Mouse (Mus musculus) embryonic facial prominence, embryonic 14.5 days (tissue): ENCODE measurements around the gene Riox1. TPM values are rescaled to one million over a fixed set of nuclear protein-coding genes. Genes with fewer than 3 reads are reported as not detected.
A peak's percentile ranks its signal among the peaks of the same experiment; 100 is the strongest.

Source experiments
- ATAC-seq: fragments of 200-750 bp; cut with Nextera tagmentation; 2 replicates; pipeline ENCODE4 v1.8.0; 2017; ENCODE audit warnings: low read depth, moderate number of reproducible peaks, moderate TSS enrichment
- DNase-seq: peaks from one replicate; pipeline ENCODE4 v3.0.0-alpha.2; 2015; ENCODE audit warnings: low spot score
- H3K27ac ChIP-seq: fragments of 300-500 bp; sonication (generic); replicated peaks from 2 replicates; pipeline ENCODE4 v1.5.1; 2014; ENCODE audit warnings: low read depth, mild to moderate bottlenecking, low read length, moderate library complexity
- H3K27me3 ChIP-seq: fragments of 300-500 bp; sonication (generic); replicated peaks from 2 replicates; pipeline ENCODE4 v1.6.1; 2014; ENCODE audit warnings: low read length; ENCODE audit not compliant: control insufficient read depth, insufficient read depth
- H3K36me3 ChIP-seq: fragments of 300-500 bp; sonication (generic); 2 replicates; pipeline ENCODE4 v1.6.1; 2014; ENCODE audit warnings: low read length, mixed read lengths; ENCODE audit not compliant: control insufficient read depth, insufficient read depth
- H3K4me1 ChIP-seq: fragments of 300-500 bp; sonication (generic); 2 replicates; pipeline ENCODE4 v1.6.1; 2014; ENCODE audit warnings: antibody characterized with exemption, low read length; ENCODE audit not compliant: control insufficient read depth, insufficient read depth
- H3K4me2 ChIP-seq: fragments of 300-500 bp; sonication (generic); 2 replicates; pipeline ENCODE4 v1.6.1; 2014; ENCODE audit warnings: low read depth, mild to moderate bottlenecking, low read length, moderate library complexity, mixed read lengths
- H3K4me3 ChIP-seq: fragments of 300-500 bp; sonication (generic); 2 replicates; pipeline ENCODE4 v1.5.1; 2014; ENCODE audit warnings: low read depth, mild to moderate bottlenecking, low read length
- H3K9ac ChIP-seq: fragments of 300-500 bp; sonication (generic); 2 replicates; pipeline ENCODE4 v1.6.1; 2014; ENCODE audit warnings: low read depth, mild to moderate bottlenecking, low read length, moderate library complexity, mixed read lengths
- H3K9me3 ChIP-seq: fragments of 300-500 bp; sonication (generic); 2 replicates; pipeline ENCODE4 v1.6.1; 2016; ENCODE audit warnings: low read length; ENCODE audit not compliant: control insufficient read depth
- WGBS: fragments of 180-500 bp; shearing (Covaris S2); extraction: QIAGEN DNeasy Blood & Tissue Kit; methylation state at CpG from one replicate; pipeline ENCODE4 v1.1.7; 2014; 5-methylcytosine and 5-hydroxymethylcytosine counted together
- polyA plus RNA-seq: library from polyadenylated mRNA; unstranded; fragments of >200 nt; fragmentation: Nextera tagmentation; extraction: Ambion mirVana; gene quantifications from 2 replicates; pipeline ENCODE4 v1.2.1, GENCODE M21; 2014

The Riox1 gene
- polyA plus RNA-seq, 1 experiment from 2014 or later = 11.8 TPM

DNA sequence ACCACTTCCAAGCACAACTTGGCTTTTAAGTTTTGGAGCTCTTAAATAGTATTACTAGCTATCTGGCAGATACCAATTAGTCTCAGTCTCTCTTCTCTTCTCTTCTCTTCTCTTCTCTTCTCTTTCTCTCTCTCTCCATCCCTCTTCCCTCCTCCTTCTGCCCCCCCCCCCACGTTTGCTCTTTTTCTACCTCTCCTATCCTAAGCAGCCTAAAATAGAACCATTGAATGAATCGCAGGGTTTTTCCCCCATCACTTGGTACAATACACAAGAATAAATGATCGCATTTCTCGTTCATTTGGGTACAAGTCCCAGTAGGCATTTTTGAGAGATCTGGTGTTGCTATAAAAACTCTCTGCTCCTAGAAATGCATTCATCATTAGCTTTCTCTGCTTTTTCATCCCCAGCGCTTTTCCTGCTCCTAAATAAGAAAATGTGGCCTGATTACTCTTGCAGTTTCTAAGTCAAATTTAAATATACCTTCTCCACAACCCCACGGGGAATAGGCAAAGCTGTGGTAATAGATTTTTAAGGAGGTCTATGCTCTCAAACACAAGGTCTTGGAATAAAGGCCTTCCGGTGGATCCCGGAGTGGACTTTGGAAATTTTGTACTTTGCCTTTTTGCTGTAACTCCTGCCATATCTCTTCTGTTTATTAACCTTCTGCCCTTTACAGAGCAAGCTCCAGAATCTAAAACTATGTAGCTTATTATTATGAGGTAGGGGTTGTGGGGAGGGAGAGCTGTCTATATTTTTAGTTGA lies 27.5 kb upstream of the Riox1 start:
- WGBS = 32% methylated on average over 8 of the region's 8 CpGs
- peak overlapping the region; percentile 76 for H3K27ac ChIP-seq

DNA sequence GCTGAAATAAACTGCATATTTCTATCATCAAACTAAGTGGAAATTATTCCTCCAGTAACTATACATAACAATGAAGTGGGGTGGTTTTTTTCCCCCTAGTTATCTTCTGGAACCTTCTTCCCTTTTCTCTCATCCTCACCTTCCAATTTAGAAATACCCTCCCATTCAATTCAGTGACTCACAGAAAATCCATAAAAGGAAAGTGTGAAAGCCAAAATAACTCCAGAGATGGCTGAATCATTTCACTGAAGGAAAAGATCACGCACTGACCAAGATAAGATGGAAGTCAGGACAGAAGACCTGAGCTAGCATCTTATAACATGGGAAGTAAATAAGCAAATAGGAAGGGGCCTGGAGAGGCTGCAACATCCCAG lies 26.9 kb upstream of the Riox1 start:
- Histone ChIP-seq H3K27me3 (no peaks in the 10 kb centered on the region), H3K4me2 (peak overlapping the region; percentile 69; the same call in 1 of the 2 replicates), H3K27ac (no peak overlapping the region), H3K9ac (no peak overlapping the region), H3K36me3 (no peaks in the 10 kb centered on the region), H3K4me1 (peaks cover 11% of the 10 kb centered on the region), H3K9me3 (no peaks in the 10 kb centered on the region), H3K4me3 (no peak overlapping the region)
- WGBS = 88% methylated on average over 1 of the region's 1 CpGs
- no peak for DNase-seq
- no peak for ATAC-seq

More for the DNA sequence above, 27.5 kb upstream of the Riox1 start:
- Histone ChIP-seq H3K36me3 (no peaks in the 10 kb centered on the region), H3K4me2 (peak overlapping the region; percentile 69), H3K4me3 (peak overlapping the region; percentile 94), H3K4me1 (peaks cover 11% of the 10 kb centered on the region), H3K27me3 (no peaks in the 10 kb centered on the region), H3K9ac (peak overlapping the region; percentile 61), H3K9me3 (no peaks in the 10 kb centered on the region)
- DNase-seq (no peak), ATAC-seq (no peak)

GRCm38 (mm10) chr12:83924332-83924731 lies 26.1 kb upstream of the Riox1 start:
- no peak overlapping the region for H3K4me2 ChIP-seq
- ATAC-seq (no peak), DNase-seq (no peak)
- H3K27ac ChIP-seq = no peak overlapping the region
- WGBS = 42% methylated on average over 3 of the region's 3 CpGs
- no peak overlapping the region for H3K4me3 ChIP-seq
- H3K9ac ChIP-seq = no peak overlapping the region
- H3K9me3 ChIP-seq = no peaks in the 10 kb centered on the region
- peaks cover 11% of the 10 kb centered on the region for H3K4me1 ChIP-seq
- no peaks in the 10 kb centered on the region for H3K36me3 ChIP-seq
- no peaks in the 10 kb centered on the region for H3K27me3 ChIP-seq

DNA sequence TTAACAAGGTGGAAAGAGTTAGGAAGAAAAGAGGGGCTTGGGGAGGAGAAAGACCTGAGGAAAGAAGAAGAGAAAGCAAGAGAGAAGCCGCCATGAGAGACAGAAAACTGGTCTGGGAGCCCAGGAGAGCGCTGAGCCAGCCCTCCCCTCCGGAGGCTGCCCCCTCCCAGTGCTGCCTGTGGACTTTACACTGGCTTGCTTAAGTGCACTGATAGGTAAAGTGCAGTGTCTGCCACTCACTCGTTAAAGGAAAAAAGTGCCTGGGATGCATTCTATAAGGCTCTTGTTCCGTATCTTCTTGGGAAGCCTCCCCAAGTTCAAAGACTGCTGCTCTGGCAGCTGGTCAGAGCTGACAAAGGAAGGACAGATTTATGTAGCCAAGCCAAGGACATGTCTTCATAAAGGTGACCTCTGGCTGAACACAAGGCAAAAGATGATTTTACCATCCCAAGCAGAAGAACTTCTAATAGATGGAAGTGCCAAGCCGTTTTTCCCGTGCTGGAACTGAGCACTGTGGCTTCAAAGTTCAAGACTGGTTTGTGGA lies 25.2 kb upstream of the Riox1 start:
- WGBS = 63% methylated on average over 7 of the region's 7 CpGs
- no peaks in the 10 kb centered on the region for H3K36me3 ChIP-seq

DNA sequence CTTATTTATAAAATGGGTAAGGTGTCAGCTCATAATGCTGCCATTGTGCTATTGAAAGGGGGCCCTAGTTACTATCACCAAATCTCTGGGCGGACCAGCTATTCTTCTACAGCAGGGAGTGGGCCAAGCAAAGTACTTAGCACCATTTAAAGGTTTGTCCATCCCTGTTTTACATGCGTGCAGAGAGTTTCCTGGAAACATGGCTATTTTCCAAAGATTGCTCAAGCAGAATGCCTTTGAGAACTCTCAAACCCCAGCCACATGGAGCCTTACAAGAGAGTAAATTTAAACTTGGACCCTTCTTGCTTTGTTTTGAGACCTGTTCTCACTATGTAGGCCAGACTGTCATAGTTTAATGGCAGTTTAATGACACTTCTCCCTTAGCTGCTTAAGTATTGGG lies 24.3 kb upstream of the Riox1 start:
- no peak overlapping the region for H3K9ac ChIP-seq
- ATAC-seq (no peak), DNase-seq (no peak)
- H3K4me3 ChIP-seq = no peak overlapping the region
- H3K27ac ChIP-seq = no peak overlapping the region
- H3K4me2 ChIP-seq = no peak overlapping the region
- no peaks in the 10 kb centered on the region for H3K27me3 ChIP-seq
- no peaks in the 10 kb centered on the region for H3K36me3 ChIP-seq
- no peaks in the 10 kb centered on the region for H3K9me3 ChIP-seq
- H3K4me1 ChIP-seq = 0 out of 2 replicates have a peak, but pooled peaks cover 3% of the 10 kb centered on the region
- WGBS = 62% methylated on average over 2 of the region's 2 CpGs

More for the DNA sequence above, 25.2 kb upstream of the Riox1 start:
- no peak overlapping the region for H3K4me3 ChIP-seq
- no peak for ATAC-seq
- no peak for DNase-seq
- no peaks in the 10 kb centered on the region for H3K27me3 ChIP-seq
- no peaks in the 10 kb centered on the region for H3K9me3 ChIP-seq
- no peak overlapping the region for H3K9ac ChIP-seq
- peaks cover 7% of the 10 kb centered on the region for H3K4me1 ChIP-seq
- no peak overlapping the region for H3K27ac ChIP-seq
- no peak overlapping the region for H3K4me2 ChIP-seq

GRCm38 (mm10) chr12:83927747-83928146 lies 22.7 kb upstream of the Riox1 start:
- no peak overlapping the region for H3K4me2 ChIP-seq
- no peak overlapping the region for H3K27ac ChIP-seq
- H3K9me3 ChIP-seq = no peaks in the 10 kb centered on the region
- H3K27me3 ChIP-seq = no peaks in the 10 kb centered on the region
- DNase-seq (no peak), ATAC-seq (no peak)
- WGBS = 79% methylated on average over 4 of the region's 4 CpGs
- H3K4me3 ChIP-seq = no peak overlapping the region
- no peak overlapping the region for H3K9ac ChIP-seq
- H3K36me3 ChIP-seq = no peaks in the 10 kb centered on the region
- 0 out of 2 replicates have a peak, but pooled peaks cover 3% of the 10 kb centered on the region for H3K4me1 ChIP-seq

DNA sequence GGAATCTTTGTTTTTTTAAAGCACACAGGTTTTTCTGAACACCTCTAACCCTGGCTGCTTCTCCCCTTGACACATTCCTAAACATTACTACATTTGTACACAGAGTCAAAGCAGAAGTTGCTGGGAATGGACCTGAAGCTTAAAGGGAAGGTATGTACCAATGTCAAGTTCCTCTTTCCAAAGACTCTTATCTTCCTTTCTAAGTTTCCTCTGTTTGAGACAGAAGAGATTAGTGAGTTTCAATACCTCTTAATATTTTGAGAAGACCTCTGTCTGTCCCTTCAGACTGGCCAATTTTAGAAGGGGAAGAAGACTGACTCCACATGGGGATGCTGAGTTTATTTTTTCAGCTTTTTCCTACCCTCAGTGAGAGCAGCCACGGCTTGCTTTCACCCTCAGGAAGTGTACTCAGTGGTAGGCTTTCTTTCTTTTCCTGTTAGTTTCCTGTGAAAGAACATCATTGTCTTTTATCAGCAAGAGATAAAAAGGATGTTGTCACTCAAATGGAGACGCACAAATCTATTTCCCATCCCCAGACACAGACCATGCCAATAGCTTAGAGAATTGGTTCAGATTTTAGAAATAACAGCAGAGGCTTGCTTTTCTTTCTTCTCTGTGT lies 21.1 kb upstream of the Riox1 start:
- no peak overlapping the region for H3K4me3 ChIP-seq
- H3K4me1 ChIP-seq = 0 out of 2 replicates have a peak, but pooled peaks cover 2% of the 10 kb centered on the region
- H3K27me3 ChIP-seq = no peaks in the 10 kb centered on the region
- no peak for ATAC-seq
- H3K4me2 ChIP-seq = no peak overlapping the region
- H3K9me3 ChIP-seq = no peaks in the 10 kb centered on the region
- no peak for DNase-seq
- no peak overlapping the region for H3K27ac ChIP-seq
- H3K36me3 ChIP-seq = no peaks in the 10 kb centered on the region
- WGBS = 27% methylated on average over 2 of the region's 2 CpGs
- no peak overlapping the region for H3K9ac ChIP-seq

- Histone ChIP-seq H3K9me3 (no peaks in the 10 kb centered on the region), H3K4me2 (no peak overlapping the region), H3K4me1 (no peaks in the 10 kb centered on the region), H3K9ac (no peak overlapping the region), H3K4me3 (no peak overlapping the region), H3K27me3 (no peaks in the 10 kb centered on the region), H3K27ac (no peak overlapping the region), H3K36me3 (no peaks in the 10 kb centered on the region)
- ATAC-seq = no peak
- 64% methylated on average over 10 of the region's 10 CpGs for WGBS
- DNase-seq = no peak
Measured at GRCm38 (mm10) chr12:83937600-83937999, 12.8 kb upstream of the Riox1 start.
